Mouse (Mus musculus): ENCODE measurements around the gene Cd44. TPM values are rescaled to one million over a fixed set of nuclear protein-coding genes. Genes with fewer than 3 reads are reported as not detected.

The Cd44 gene
- total RNA-seq, 1 experiment = 14.3 TPM

DNA sequence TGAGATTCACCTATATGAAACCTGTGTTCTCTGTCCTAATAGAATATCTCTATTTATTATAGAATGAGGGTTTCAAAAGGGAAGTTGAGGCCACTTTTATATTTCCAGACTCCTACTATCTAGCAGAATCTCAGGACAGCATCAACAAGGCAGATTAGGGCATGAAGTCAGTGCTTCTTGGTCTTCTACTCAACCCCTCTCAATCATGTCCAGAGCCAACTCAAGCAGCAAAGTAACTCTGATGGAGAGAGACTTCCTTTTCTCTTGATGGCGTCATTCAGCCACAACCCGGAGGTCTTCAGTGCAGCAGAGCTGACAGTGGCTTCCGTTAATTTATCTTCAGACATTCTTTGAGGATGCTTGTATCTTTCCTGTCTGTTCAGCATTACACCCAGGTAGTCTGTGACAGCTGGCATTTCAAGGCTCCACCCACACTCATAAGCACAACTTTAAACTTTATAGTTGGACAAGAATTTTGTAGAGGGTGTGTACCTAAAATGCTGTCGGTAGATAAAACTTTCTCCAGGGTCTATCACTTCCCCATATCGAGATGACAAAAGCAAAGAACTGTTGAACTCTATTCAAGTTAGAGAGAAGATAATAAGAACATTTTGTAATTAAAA lies 52.5 kb downstream of the Cd44 start:
- Histone ChIP-seq H3K4me1 (ENCODE audit: control insufficient read depth in 2 of 2, insufficient read depth in 2 of 2, low read length in 2 of 2, poor library complexity in 1 of 2) (no peaks in the 10 kb centered on the region), H3K27ac (ENCODE audit: insufficient read depth, low read depth, low read length, poor library complexity, severe bottlenecking) (no peak overlapping the region), H3K36me3 (ENCODE audit: control insufficient read depth, insufficient read depth, low read length, poor library complexity, severe bottlenecking) (no peaks in the 10 kb centered on the region), H3K9me3 (ENCODE audit: control insufficient read depth, insufficient read depth, low read depth, low read length) (no peaks in the 10 kb centered on the region), H3K9ac (ENCODE audit: insufficient read depth, low read depth, low read length, poor library complexity, severe bottlenecking) (no peak overlapping the region), H3K4me3 (ENCODE audit: insufficient read depth in 1 of 2, low read depth in 1 of 2, low read length in 2 of 2, poor library complexity in 1 of 2, severe bottlenecking in 1 of 2) (no peak overlapping the region)
- in situ Hi-C loops (cut with MboI; ENCODE audit: low sequenced_read_pairs in 2 of 2, unreplicated experiment in 2 of 2) = no loop called here
- TF ChIP-seq CHD2 (IDR thresholded peaks at IDR 0.05; ENCODE audit: low read depth, low read length) (no peak), ZC3H11A (IDR thresholded peaks at IDR 0.05; ENCODE audit: borderline replicate concordance, low read depth, low read length) (no peak), MAFK (IDR thresholded peaks at IDR 0.05; ENCODE audit: insufficient read depth, low read depth, low read length) (no peak), ZNF384 (IDR thresholded peaks at IDR 0.05; ENCODE audit: low read depth, low read length) (no peak), HCFC1 (IDR thresholded peaks at IDR 0.05; ENCODE audit: borderline replicate concordance, insufficient read depth, low read length) (no peak)
- no peak for DNase-seq (ENCODE audit: low read depth, low spot score)

GRCm38 (mm10) chr2:102841231-102841630 lies 60.2 kb downstream of the Cd44 start:
- Histone ChIP-seq H3K9me3 (ENCODE audit: control insufficient read depth, insufficient read depth, low read depth, low read length) (no peaks in the 10 kb centered on the region), H3K27ac (ENCODE audit: insufficient read depth, low read depth, low read length, poor library complexity, severe bottlenecking) (no peak overlapping the region), H3K4me1 (ENCODE audit: control insufficient read depth in 2 of 2, insufficient read depth in 2 of 2, low read length in 2 of 2, poor library complexity in 1 of 2) (no peaks in the 10 kb centered on the region), H3K36me3 (ENCODE audit: control insufficient read depth, insufficient read depth, low read length, poor library complexity, severe bottlenecking) (no peaks in the 10 kb centered on the region), H3K9ac (ENCODE audit: insufficient read depth, low read depth, low read length, poor library complexity, severe bottlenecking) (no peak overlapping the region), H3K4me3 (ENCODE audit: insufficient read depth in 1 of 2, low read depth in 1 of 2, low read length in 2 of 2, poor library complexity in 1 of 2, severe bottlenecking in 1 of 2) (no peak overlapping the region)
- no peak for DNase-seq (ENCODE audit: low read depth, low spot score)
- in situ Hi-C loops (cut with MboI; ENCODE audit: low sequenced_read_pairs in 2 of 2, unreplicated experiment in 2 of 2) = no loop called here
- no peak for TF ChIP-seq ZC3H11A (IDR thresholded peaks at IDR 0.05; ENCODE audit: borderline replicate concordance, low read depth, low read length)
- TF ChIP-seq MAFK (IDR thresholded peaks at IDR 0.05; ENCODE audit: insufficient read depth, low read depth, low read length) = no peak
- no peak for TF ChIP-seq ZNF384 (IDR thresholded peaks at IDR 0.05; ENCODE audit: low read depth, low read length)
- no peak for TF ChIP-seq HCFC1 (IDR thresholded peaks at IDR 0.05; ENCODE audit: borderline replicate concordance, insufficient read depth, low read length)
- no peak for TF ChIP-seq CHD2 (IDR thresholded peaks at IDR 0.05; ENCODE audit: low read depth, low read length)

DNA sequence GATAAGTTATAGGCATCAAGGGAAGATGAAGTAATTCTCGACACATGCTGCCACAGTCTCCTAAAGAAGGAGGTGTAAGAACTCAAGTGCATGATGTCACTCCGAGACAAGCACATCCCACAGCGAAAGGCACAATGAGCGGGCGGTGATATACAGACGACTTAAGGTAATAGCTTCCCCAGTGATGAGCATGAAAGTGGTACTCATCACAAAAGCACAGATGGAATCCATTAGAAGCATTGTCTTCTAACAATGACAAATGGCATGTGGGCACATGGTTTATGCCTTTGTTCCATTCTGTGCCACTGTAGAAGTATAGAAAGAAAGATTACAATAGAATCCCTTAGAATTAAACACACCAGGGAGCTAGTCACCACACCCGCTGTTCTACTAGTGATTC lies 63.3 kb downstream of the Cd44 start:
- no peak overlapping the region for H3K27ac ChIP-seq (ENCODE audit: insufficient read depth, low read depth, low read length, poor library complexity, severe bottlenecking)
- no peaks in the 10 kb centered on the region for H3K4me1 ChIP-seq (ENCODE audit: control insufficient read depth in 2 of 2, insufficient read depth in 2 of 2, low read length in 2 of 2, poor library complexity in 1 of 2)
- no peaks in the 10 kb centered on the region for H3K36me3 ChIP-seq (ENCODE audit: control insufficient read depth, insufficient read depth, low read length, poor library complexity, severe bottlenecking)
- TF ChIP-seq MAFK (IDR thresholded peaks at IDR 0.05; ENCODE audit: insufficient read depth, low read depth, low read length) (no peak), CHD2 (IDR thresholded peaks at IDR 0.05; ENCODE audit: low read depth, low read length) (no peak), HCFC1 (IDR thresholded peaks at IDR 0.05; ENCODE audit: borderline replicate concordance, insufficient read depth, low read length) (no peak)
- no peaks in the 10 kb centered on the region for H3K9me3 ChIP-seq (ENCODE audit: control insufficient read depth, insufficient read depth, low read depth, low read length)
- no peak for DNase-seq (ENCODE audit: low read depth, low spot score)
- H3K9ac ChIP-seq (ENCODE audit: insufficient read depth, low read depth, low read length, poor library complexity, severe bottlenecking) = no peak overlapping the region
- H3K4me3 ChIP-seq (ENCODE audit: insufficient read depth in 1 of 2, low read depth in 1 of 2, low read length in 2 of 2, poor library complexity in 1 of 2, severe bottlenecking in 1 of 2) = no peak overlapping the region
- in situ Hi-C loops (cut with MboI; ENCODE audit: low sequenced_read_pairs in 2 of 2, unreplicated experiment in 2 of 2) = no loop called here

DNA sequence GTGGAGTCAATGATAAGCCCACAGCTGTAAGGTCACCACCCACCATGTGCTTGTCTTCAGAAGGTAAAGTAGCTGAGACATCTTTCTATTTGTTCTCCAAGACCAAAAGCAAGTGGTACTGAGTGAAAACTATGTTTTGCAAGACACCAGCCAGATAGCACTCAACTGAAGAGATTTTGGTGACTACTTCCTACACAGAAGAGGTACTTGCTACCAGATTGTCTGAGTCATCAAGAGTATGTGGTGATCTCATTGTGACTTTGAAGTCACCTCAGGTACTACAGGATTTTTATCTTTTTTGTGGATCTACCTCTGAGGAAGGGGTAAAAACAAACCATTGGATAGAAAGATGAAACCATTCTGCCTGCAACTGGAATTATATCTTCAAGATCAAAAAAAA lies 69.9 kb downstream of the Cd44 start:
- in situ Hi-C loops (cut with MboI; ENCODE audit: low sequenced_read_pairs in 2 of 2, unreplicated experiment in 2 of 2) = no loop called here

GRCm38 (mm10) chr2:102829201-102829600 lies 72.3 kb downstream of the Cd44 start:
- Histone ChIP-seq H3K4me1 (ENCODE audit: control insufficient read depth in 2 of 2, insufficient read depth in 2 of 2, low read length in 2 of 2, poor library complexity in 1 of 2) (no peaks in the 10 kb centered on the region), H3K9me3 (ENCODE audit: control insufficient read depth, insufficient read depth, low read depth, low read length) (no peaks in the 10 kb centered on the region), H3K9ac (ENCODE audit: insufficient read depth, low read depth, low read length, poor library complexity, severe bottlenecking) (no peak overlapping the region), H3K27ac (ENCODE audit: insufficient read depth, low read depth, low read length, poor library complexity, severe bottlenecking) (no peak overlapping the region), H3K4me3 (ENCODE audit: insufficient read depth in 1 of 2, low read depth in 1 of 2, low read length in 2 of 2, poor library complexity in 1 of 2, severe bottlenecking in 1 of 2) (no peak overlapping the region), H3K36me3 (ENCODE audit: control insufficient read depth, insufficient read depth, low read length, poor library complexity, severe bottlenecking) (no peaks in the 10 kb centered on the region)
- TF ChIP-seq ZNF384 (IDR thresholded peaks at IDR 0.05; ENCODE audit: low read depth, low read length) = no peak
- in situ Hi-C loops (cut with MboI; ENCODE audit: low sequenced_read_pairs in 2 of 2, unreplicated experiment in 2 of 2) = no loop called here
- DNase-seq (ENCODE audit: low read depth, low spot score) = no peak

More for the DNA sequence above, 69.9 kb downstream of the Cd44 start:
- H3K36me3 ChIP-seq (ENCODE audit: control insufficient read depth, insufficient read depth, low read length, poor library complexity, severe bottlenecking) = no peaks in the 10 kb centered on the region
- H3K4me3 ChIP-seq (ENCODE audit: insufficient read depth in 1 of 2, low read depth in 1 of 2, low read length in 2 of 2, poor library complexity in 1 of 2, severe bottlenecking in 1 of 2) = no peak overlapping the region
- H3K9me3 ChIP-seq (ENCODE audit: control insufficient read depth, insufficient read depth, low read depth, low read length) = no peaks in the 10 kb centered on the region
- no peak overlapping the region for H3K27ac ChIP-seq (ENCODE audit: insufficient read depth, low read depth, low read length, poor library complexity, severe bottlenecking)
- TF ChIP-seq HCFC1 (IDR thresholded peaks at IDR 0.05; ENCODE audit: borderline replicate concordance, insufficient read depth, low read length) (no peak), MAFK (IDR thresholded peaks at IDR 0.05; ENCODE audit: insufficient read depth, low read depth, low read length) (no peak), ZC3H11A (IDR thresholded peaks at IDR 0.05; ENCODE audit: borderline replicate concordance, low read depth, low read length) (no peak), CHD2 (IDR thresholded peaks at IDR 0.05; ENCODE audit: low read depth, low read length) (no peak), ZNF384 (IDR thresholded peaks at IDR 0.05; ENCODE audit: low read depth, low read length) (no peak)
- no peak for DNase-seq (ENCODE audit: low read depth, low spot score)
- H3K9ac ChIP-seq (ENCODE audit: insufficient read depth, low read depth, low read length, poor library complexity, severe bottlenecking) = no peak overlapping the region
- no peaks in the 10 kb centered on the region for H3K4me1 ChIP-seq (ENCODE audit: control insufficient read depth in 2 of 2, insufficient read depth in 2 of 2, low read length in 2 of 2, poor library complexity in 1 of 2)
